Mouse (Mus musculus) erythroblast, embryonic 14.5 days (primary cell): Measurements from ENCODE around the gene Smg6. TPM values are rescaled to one million over a fixed set of nuclear protein-coding genes. Genes with fewer than 3 reads are reported as not detected.

Experiments used
- H3K27me3 ChIP-seq: 2 replicates; pipeline ENCODE4 v1.6.1; 2012; ENCODE audit warnings: inconsistent platforms; ENCODE audit not compliant: control insufficient read depth
- H3K36me3 ChIP-seq: 2 replicates; pipeline ENCODE4 v1.6.1; 2012; ENCODE audit warnings: mild to moderate bottlenecking, inconsistent platforms; ENCODE audit not compliant: control insufficient read depth
- H3K4me1 ChIP-seq: 2 replicates; pipeline ENCODE4 v1.6.1; 2012; ENCODE audit warnings: inconsistent platforms; ENCODE audit not compliant: control insufficient read depth
- H3K4me3 ChIP-seq: replicated peaks from 2 replicates; pipeline ENCODE3; 2012; ENCODE audit warnings: moderate library complexity, mild to moderate bottlenecking, inconsistent platforms
- H3K9me3 ChIP-seq: 2 replicates; pipeline ENCODE4 v1.6.1; 2012; ENCODE audit warnings: low read length, inconsistent platforms, mixed read lengths; ENCODE audit not compliant: control insufficient read depth
- GATA1 ChIP-seq: IDR thresholded peaks from 2 replicates; pipeline ENCODE4 v1.6.1; 2012; ENCODE audit warnings: low read length, inconsistent platforms, mixed read lengths
- TAL1 ChIP-seq: IDR thresholded peaks from 3 replicates; pipeline ENCODE4 v1.6.1; 2012; ENCODE audit warnings: low read length, inconsistent platforms, mixed read lengths
- polyA plus RNA-seq: library from polyadenylated mRNA; stranded (reverse); fragments of >175 nt; gene quantifications from 2 replicates; pipeline ENCODE4 v1.2.3, GENCODE M21; 2012

Gene Smg6
- polyA plus RNA-seq, 1 experiment: 3.1 TPM

GRCm38 (mm10) chr11:75212031-75212667, 286.5 kb downstream of the Smg6 start:
- no peak overlapping the region for H3K4me3 ChIP-seq
- peaks cover 34% of the 10 kb centered on the region for H3K27me3 ChIP-seq
- TF ChIP-seq GATA1: no peak
- TF ChIP-seq TAL1: no peak
- H3K36me3 ChIP-seq: no peaks in the 10 kb centered on the region
- peaks cover 40% of the 10 kb centered on the region for H3K4me1 ChIP-seq
- H3K9me3 ChIP-seq: no peaks in the 10 kb centered on the region

GRCm38 (mm10) chr11:75212876-75213275, 287.3 kb downstream of the Smg6 start:
- TF ChIP-seq GATA1 (no peak), TAL1 (no peak)
- peaks cover 40% of the 10 kb centered on the region for H3K4me1 ChIP-seq
- no peaks in the 10 kb centered on the region for H3K36me3 ChIP-seq
- peaks cover 38% of the 10 kb centered on the region for H3K27me3 ChIP-seq
- H3K4me3 ChIP-seq: no peak overlapping the region
- no peaks in the 10 kb centered on the region for H3K9me3 ChIP-seq

- peaks cover 40% of the 10 kb centered on the region for H3K4me1 ChIP-seq
- peaks cover 38% of the 10 kb centered on the region for H3K27me3 ChIP-seq
- no peak overlapping the region for H3K4me3 ChIP-seq
Observed at GRCm38 (mm10) chr11:75213372-75214080, 287.9 kb downstream of the Smg6 start.

More at GRCm38 (mm10) chr11:75213372-75214080, 287.9 kb downstream of the Smg6 start:
- H3K9me3 ChIP-seq: no peaks in the 10 kb centered on the region
- no peak for TF ChIP-seq GATA1
- no peak for TF ChIP-seq TAL1
- no peaks in the 10 kb centered on the region for H3K36me3 ChIP-seq

Other genes with a start within 250 kb of the Smg6 start
- gene Pafah1b1, start 201.2 kb upstream of the Smg6 start, polyA plus RNA-seq: 1.4 and 2.0 TPM in 2 replicates
- gene Mettl16, start 155.0 kb upstream of the Smg6 start, polyA plus RNA-seq: 0.70 and 1.2 TPM in 2 replicates
- 3.4 and 3.7 TPM in 2 replicates for gene Mnt, start 94.9 kb upstream of the Smg6 start, polyA plus RNA-seq
- gene Sgsm2, start 28.8 kb upstream of the Smg6 start, polyA plus RNA-seq: 0.17 and 0.18 TPM in 2 replicates
- 0.09 and 0.24 TPM in 2 replicates for gene Tsr1, start 27.8 kb upstream of the Smg6 start, polyA plus RNA-seq
- gene Srr, start 125 bp downstream of the Smg6 start, polyA plus RNA-seq: 0.08 and 0.14 TPM in 2 replicates
- 0.02 and 0.06 TPM in 2 replicates for gene Hic1, start 243.7 kb downstream of the Smg6 start, polyA plus RNA-seq